Comparison of ENCODE assay signal across 33 mouse cellular contexts in the genomic region with DNA sequence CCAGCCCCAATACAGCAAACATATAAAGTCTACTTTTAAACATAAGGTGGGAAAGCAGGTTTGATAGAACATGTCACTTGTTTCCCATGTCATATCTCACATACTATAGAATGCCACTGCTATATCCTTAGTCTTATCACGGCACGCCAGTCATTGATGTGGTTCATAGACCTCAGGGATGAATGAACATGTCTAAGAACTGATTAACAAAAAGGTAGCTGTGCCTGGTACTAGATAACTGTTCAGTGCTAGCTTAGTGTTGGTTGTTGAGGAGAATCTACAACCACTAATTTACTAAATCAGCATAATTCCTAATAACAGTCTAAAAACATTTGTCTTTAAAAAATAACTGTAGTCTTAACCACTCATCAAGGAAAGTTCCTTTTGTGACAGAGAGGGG. TPM values are rescaled to one million over a fixed set of nuclear protein-coding genes. Genes with fewer than 3 reads are reported as not detected.
DNase-seq lines count a peak whose midpoint lies in the region; ATAC-seq and TF ChIP-seq lines count a peak whose summit lies in the region.
"Had no signal": no experiment of that assay in that cellular context is flagged by ENCODE, and none has a peak within 500 bp of the region (broad histone marks: within the 10 kb centered on the region; RNA-seq: fewer than 3 reads in every experiment).

No protein-coding gene starts in this region.

- no peak for TF ChIP-seq CTCF in stomach, postnatal 0 days (IDR thresholded peaks at IDR 0.05; ENCODE audit: low read depth)
- no peak for TF ChIP-seq CTCF in forebrain, postnatal 0 days (IDR thresholded peaks at IDR 0.05; ENCODE audit: low read depth)

- H3K36me3 ChIP-seq in stomach, embryonic 15.5 days, result no peaks in the 10 kb centered on the region
- no peaks in the 10 kb centered on the region for H3K36me3 ChIP-seq in stomach, postnatal 0 days (ENCODE audit: control insufficient read depth, insufficient read depth, low read length)
- no peaks in the 10 kb centered on the region for H3K36me3 ChIP-seq in liver, embryonic 15.5 days (replicated peaks)
- H3K36me3 ChIP-seq in forebrain, postnatal 0 days (ENCODE audit: insufficient read depth), result no peaks in the 10 kb centered on the region
- no peaks in the 10 kb centered on the region for H3K36me3 ChIP-seq in forebrain, embryonic 10.5 days (replicated peaks)
- H3K36me3 ChIP-seq: embryonic facial prominence, embryonic 10.5 days; heart, embryonic 10.5 days; hindbrain, embryonic 15.5 days; neural tube, embryonic 12.5 days had no signal

- H3K4me1 ChIP-seq in stomach, embryonic 15.5 days, result no peaks in the 10 kb centered on the region
- no peaks in the 10 kb centered on the region for H3K4me1 ChIP-seq in stomach, postnatal 0 days (replicated peaks; ENCODE audit: control insufficient read depth, insufficient read depth)
- H3K4me1 ChIP-seq in liver, embryonic 15.5 days (replicated peaks), result peaks cover 12% of the 10 kb centered on the region
- H3K4me1 ChIP-seq in forebrain, postnatal 0 days (ENCODE audit: insufficient read depth), result no peaks in the 10 kb centered on the region
- no peaks in the 10 kb centered on the region for H3K4me1 ChIP-seq in forebrain, embryonic 10.5 days
- H3K4me1 ChIP-seq: embryonic facial prominence, embryonic 10.5 days; forebrain, embryonic 13.5 days; heart, embryonic 10.5 days; hindbrain, embryonic 15.5 days; neural tube, embryonic 12.5 days had no signal

- no peak overlapping the region for H3K4me3 ChIP-seq in stomach, embryonic 15.5 days (replicated peaks)
- H3K4me3 ChIP-seq in stomach, postnatal 0 days (ENCODE audit: low read depth, low read length), result no peak overlapping the region
- no peak overlapping the region for H3K4me3 ChIP-seq in liver, embryonic 15.5 days (replicated peaks)
- H3K4me3 ChIP-seq in forebrain, postnatal 0 days (ENCODE audit: low read depth, low read length), result no peak overlapping the region
- no peak overlapping the region for H3K4me3 ChIP-seq in forebrain, embryonic 10.5 days
- H3K4me3 ChIP-seq: embryonic facial prominence, embryonic 10.5 days; forebrain, embryonic 13.5 days; gastrocnemius, adult 2 months; heart, embryonic 10.5 days; hindbrain, embryonic 15.5 days; neural tube, embryonic 12.5 days had no signal

- H3K9ac ChIP-seq in stomach, embryonic 15.5 days, result no peak overlapping the region
- H3K9ac ChIP-seq in stomach, postnatal 0 days (ENCODE audit: low read length), result no peak overlapping the region
- H3K9ac ChIP-seq in liver, embryonic 15.5 days, result no peak overlapping the region
- no peak overlapping the region for H3K9ac ChIP-seq in forebrain, postnatal 0 days
- H3K9ac ChIP-seq: forebrain, embryonic 13.5 days; hindbrain, embryonic 15.5 days; neural tube, embryonic 12.5 days had no signal

- H3K27ac ChIP-seq in stomach, embryonic 15.5 days, result no peak overlapping the region
- H3K27ac ChIP-seq in stomach, postnatal 0 days (replicated peaks), result no peak overlapping the region
- no peak overlapping the region for H3K27ac ChIP-seq in liver, embryonic 15.5 days (replicated peaks)
- H3K27ac ChIP-seq in forebrain, postnatal 0 days (ENCODE audit: low read depth, low read length), result no peak overlapping the region
- H3K27ac ChIP-seq in forebrain, embryonic 10.5 days, result no peak overlapping the region
- H3K27ac ChIP-seq: embryonic facial prominence, embryonic 10.5 days; forebrain, embryonic 13.5 days; gastrocnemius, adult 2 months; heart, embryonic 10.5 days; hindbrain, embryonic 15.5 days; neural tube, embryonic 12.5 days had no signal

- no peak for DNase-seq in stomach, postnatal 0 days (ENCODE audit: low spot score)
- no peak for DNase-seq in lung, postnatal 14 days
- DNase-seq in left cerebral cortex, postnatal 25 days (ENCODE audit: low spot score in 2 of 2), result no peak
- DNase-seq in forebrain, postnatal 0 days, result no peak
- no peak for DNase-seq in forebrain, embryonic 10.5 days (ENCODE audit: extremely low spot score, low spot score)
- DNase-seq: adrenal gland, adult 2 months; cerebellum, adult 9-10 months; gastrocnemius, adult 2 months; heart, postnatal 4 days; kidney, adult 8-10 months; kidney, postnatal 10 days; midbrain, embryonic 14.5 days; right cerebral cortex, postnatal 14 days; thymus, adult 18-20 months; thymus, postnatal 36 days had no signal

- intact Hi-C loops in left cerebral cortex, postnatal 25 days (cut with DNase I), result no loop called here

- no peaks in the 10 kb centered on the region for H3K9me3 ChIP-seq in stomach, embryonic 15.5 days
- H3K9me3 ChIP-seq in stomach, postnatal 0 days (ENCODE audit: control insufficient read depth, low read length), result no peaks in the 10 kb centered on the region
- H3K9me3 ChIP-seq in liver, embryonic 15.5 days (replicated peaks), result no peaks in the 10 kb centered on the region
- H3K9me3 ChIP-seq in forebrain, postnatal 0 days (ENCODE audit: low read length), result no peaks in the 10 kb centered on the region
- no peaks in the 10 kb centered on the region for H3K9me3 ChIP-seq in forebrain, embryonic 10.5 days
- H3K9me3 ChIP-seq: embryonic facial prominence, embryonic 10.5 days; forebrain, embryonic 13.5 days; heart, embryonic 10.5 days; hindbrain, embryonic 15.5 days; neural tube, embryonic 12.5 days had no signal

- WGBS in stomach, embryonic 15.5 days, result 91% methylated on average over 2 of the region's 2 CpGs
- WGBS in stomach, postnatal 0 days, result 91% methylated on average over 2 of the region's 2 CpGs
- WGBS in liver, embryonic 15.5 days (ENCODE audit: insufficient replicate concordance), result 23% methylated on average over 2 of the region's 2 CpGs
- WGBS in forebrain, postnatal 0 days, result 94% methylated on average over 2 of the region's 2 CpGs
- WGBS in forebrain, embryonic 10.5 days, result 99% methylated on average over 2 of the region's 2 CpGs

- no peak overlapping the region for H3K4me2 ChIP-seq in stomach, embryonic 15.5 days
- no peak overlapping the region for H3K4me2 ChIP-seq in stomach, postnatal 0 days (replicated peaks; ENCODE audit: low read depth)
- no peak overlapping the region; the same call in 1 of the 2 replicates for H3K4me2 ChIP-seq in liver, embryonic 15.5 days
- no peak overlapping the region for H3K4me2 ChIP-seq in forebrain, postnatal 0 days (ENCODE audit: low read depth)
- H3K4me2 ChIP-seq: forebrain, embryonic 13.5 days; hindbrain, embryonic 15.5 days; neural tube, embryonic 12.5 days had no signal

- peak; percentile 82; the same call in 1 of the 2 replicates for ATAC-seq in stomach, embryonic 15.5 days (ENCODE audit: insufficient read depth, low FRiP score, low read depth)
- ATAC-seq in stomach, postnatal 0 days (ENCODE audit: low FRiP score, low TSS enrichment), result no peak
- peak; percentile 88 for ATAC-seq in erythroid progenitor cell, adult 5-6 weeks (replicated peaks; ENCODE audit: low FRiP score, poor library complexity, severe bottlenecking)
- ATAC-seq in liver, embryonic 15.5 days (ENCODE audit: insufficient read depth), result peak; percentile 97
- no peak for ATAC-seq in forebrain, postnatal 0 days
- ATAC-seq: forebrain, embryonic 13.5 days had no signal

- no peak for TF ChIP-seq EP300 in stomach, postnatal 0 days (optimal IDR thresholded peaks at IDR 0.05)

- H3K27me3 ChIP-seq in stomach, embryonic 15.5 days (replicated peaks), result no peaks in the 10 kb centered on the region
- H3K27me3 ChIP-seq in stomach, postnatal 0 days (ENCODE audit: control insufficient read depth, insufficient read depth, low read length), result no peaks in the 10 kb centered on the region
- H3K27me3 ChIP-seq in liver, embryonic 15.5 days, result no peaks in the 10 kb centered on the region
- H3K27me3 ChIP-seq in forebrain, postnatal 0 days (ENCODE audit: insufficient read depth, low read length), result no peaks in the 10 kb centered on the region
- no peaks in the 10 kb centered on the region for H3K27me3 ChIP-seq in forebrain, embryonic 10.5 days (ENCODE audit: poor library complexity, severe bottlenecking)
- H3K27me3 ChIP-seq: forebrain, embryonic 13.5 days; hindbrain, embryonic 15.5 days; neural tube, embryonic 12.5 days had no signal

RNA-seq across cellular contexts. Expression of gene Sfrp4, which starts 26.9 kb away (rescaled TPM):
- 6.2 and 6.8 TPM in 2 replicates for polyA plus RNA-seq in stomach, embryonic 15.5 days (2015; fragmentation: Nextera tagmentation; extraction: Ambion mirVana)
- polyA plus RNA-seq in stomach, postnatal 0 days (2015; fragmentation: Nextera tagmentation; extraction: Ambion mirVana), result 6.8 and 8.4 TPM in 2 replicates
- total RNA-seq in erythroid progenitor cell, adult 5-6 weeks (2015; ENCODE audit: low replicate concordance), result 2.9 and 5.0 TPM in 2 replicates
- total RNA-seq in erythroid progenitor cell, adult 5-6 weeks (2017; ENCODE audit: low replicate concordance), result 2.3 and 2.5 TPM in 2 replicates
- polyA plus RNA-seq in liver, embryonic 15.5 days (2015; fragmentation: Nextera tagmentation; extraction: Ambion mirVana), result 0.29 and 0.51 TPM in 2 replicates
- 1 to 10 TPM; 1.8 to 2.3 TPM for total RNA-seq in left cerebral cortex, postnatal 25 days (2021)
- total RNA-seq in forebrain, postnatal 0 days (2014; rRNA removed), result 1.7 and 2.2 TPM in 2 replicates
- polyA plus RNA-seq in forebrain, postnatal 0 days (2015; fragmentation: Nextera tagmentation; extraction: Ambion mirVana), result 1.5 and 3.0 TPM in 2 replicates
- 1.4 and 1.7 TPM in 2 replicates for polyA plus RNA-seq in forebrain, embryonic 10.5 days (2016; fragmentation: Nextera tagmentation; extraction: Ambion mirVana)

RNA-seq across cellular contexts. Expression of gene Epdr1, which starts 30.1 kb away (rescaled TPM):
- 19.4 and 22.4 TPM in 2 replicates for polyA plus RNA-seq in stomach, embryonic 15.5 days (2015; fragmentation: Nextera tagmentation; extraction: Ambion mirVana)
- polyA plus RNA-seq in stomach, postnatal 0 days (2015; fragmentation: Nextera tagmentation; extraction: Ambion mirVana), result 13.6 and 14.7 TPM in 2 replicates
- 10.8 and 17.6 TPM in 2 replicates for total RNA-seq in erythroid progenitor cell, adult 5-6 weeks (2015; ENCODE audit: low replicate concordance)
- 8.0 and 16.9 TPM in 2 replicates for total RNA-seq in erythroid progenitor cell, adult 5-6 weeks (2017; ENCODE audit: low replicate concordance)
- 13.7 TPM in 2 replicates for polyA plus RNA-seq in liver, embryonic 15.5 days (2015; fragmentation: Nextera tagmentation; extraction: Ambion mirVana)
- 10 to 100 TPM; 77.0 to 87.6 TPM for total RNA-seq in left cerebral cortex, postnatal 25 days (2021)
- total RNA-seq in forebrain, postnatal 0 days (2014; rRNA removed), result 29.6 and 29.8 TPM in 2 replicates
- polyA plus RNA-seq in forebrain, postnatal 0 days (2015; fragmentation: Nextera tagmentation; extraction: Ambion mirVana), result 29.1 and 34.4 TPM in 2 replicates
- 20.8 and 21.1 TPM in 2 replicates for polyA plus RNA-seq in forebrain, embryonic 10.5 days (2016; fragmentation: Nextera tagmentation; extraction: Ambion mirVana)

RNA-seq across cellular contexts. Expression of gene Nme8, which starts 47.8 kb away (rescaled TPM):
- polyA plus RNA-seq in stomach, embryonic 15.5 days (2015; fragmentation: Nextera tagmentation; extraction: Ambion mirVana), result not detected in 2 replicates
- polyA plus RNA-seq in stomach, postnatal 0 days (2015; fragmentation: Nextera tagmentation; extraction: Ambion mirVana), result not detected in 2 replicates
- not detected in 2 replicates for total RNA-seq in erythroid progenitor cell, adult 5-6 weeks (2015; ENCODE audit: low replicate concordance)
- not detected in 2 replicates for total RNA-seq in erythroid progenitor cell, adult 5-6 weeks (2017; ENCODE audit: low replicate concordance)
- polyA plus RNA-seq in liver, embryonic 15.5 days (2015; fragmentation: Nextera tagmentation; extraction: Ambion mirVana), result not detected in 2 replicates
- not detected for total RNA-seq in left cerebral cortex, postnatal 25 days (2021)
- total RNA-seq in forebrain, postnatal 0 days (2014; rRNA removed), result not detected in 2 replicates
- polyA plus RNA-seq in forebrain, postnatal 0 days (2015; fragmentation: Nextera tagmentation; extraction: Ambion mirVana), result not detected in 2 replicates
- not detected in 2 replicates for polyA plus RNA-seq in forebrain, embryonic 10.5 days (2016; fragmentation: Nextera tagmentation; extraction: Ambion mirVana)
- total RNA-seq: adrenal gland, adult 2 months; ES-E14; gastrocnemius, adult 2 months; gastrocnemius, postnatal 4 days; layer of hippocampus, adult 8-10 months; left cerebral cortex, adult 18-20 months; left cerebral cortex, postnatal 36 days had no signal
- polyA plus RNA-seq: adrenal gland, adult 2 months; embryonic facial prominence, embryonic 10.5 days; frontal cortex, adult 2 months; heart, embryonic 10.5 days; intestine, embryonic 14.5 days; limb, embryonic 14.5 days; lung, embryonic 16.5 days; midbrain, embryonic 14.5 days; neural tube, embryonic 12.5 days; spleen, adult 2 months had no signal

Comparison
In these comparisons a context has a peak if more than half of its experiments do, and no peak if none do; other contexts are left out.
1. ATAC-seq: peak in stomach, embryonic 15.5 days (single experiment), erythroid progenitor cell, adult 5-6 weeks (single experiment) and liver, embryonic 15.5 days (single experiment); none in stomach, postnatal 0 days (single experiment) and forebrain, postnatal 0 days (single experiment).